Mouse (Mus musculus) ES-CJ7 (cell line): ENCODE data around the gene Wdr20.

Source experiments
- DNase-seq: peaks from one replicate; pipeline ENCODE4 v3.0.0; 2011; ENCODE audit warnings: low read depth, low spot score

Wdr20 gene

DNA sequence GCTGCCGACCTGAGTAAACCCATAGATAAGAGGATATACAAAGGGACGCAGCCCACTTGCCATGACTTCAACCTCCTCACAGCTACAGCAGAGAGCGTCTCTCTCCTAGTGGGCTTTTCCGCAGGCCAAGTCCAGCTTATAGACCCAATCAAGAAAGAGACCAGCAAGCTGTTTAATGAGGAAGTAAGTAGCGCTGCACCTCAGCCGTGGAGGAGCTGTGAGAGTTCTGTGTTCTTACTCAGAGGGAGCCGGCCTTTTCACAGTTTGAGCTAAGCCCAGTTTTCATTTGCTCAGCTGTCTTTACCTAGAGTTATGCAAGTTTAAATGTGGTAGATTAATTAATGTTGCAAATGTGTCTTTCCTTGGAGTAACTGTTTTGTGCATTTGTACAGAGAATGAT, 41.6 kb downstream of the Wdr20 start:
- no peak for DNase-seq

DNA sequence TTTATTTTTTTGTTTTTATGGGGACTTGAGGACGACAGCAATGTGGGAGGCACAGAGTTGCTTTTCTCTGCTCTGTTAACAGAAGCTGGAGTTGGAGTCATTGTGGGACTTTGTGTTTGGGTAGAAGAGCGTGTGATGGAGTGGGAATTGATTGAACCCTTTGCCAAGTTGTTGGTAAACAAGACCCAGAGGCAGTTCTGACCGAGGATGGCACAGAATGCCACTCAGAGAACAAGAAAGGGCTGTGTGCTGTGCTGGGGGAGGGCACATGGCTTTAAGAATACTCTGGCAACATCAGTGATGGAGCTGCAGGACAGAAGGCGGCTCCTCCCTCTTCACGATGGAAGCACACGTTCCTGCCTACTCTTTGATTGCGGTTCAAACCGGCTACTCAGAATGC, 43.4 kb downstream of the Wdr20 start:
- DNase-seq, result no peak

DNA sequence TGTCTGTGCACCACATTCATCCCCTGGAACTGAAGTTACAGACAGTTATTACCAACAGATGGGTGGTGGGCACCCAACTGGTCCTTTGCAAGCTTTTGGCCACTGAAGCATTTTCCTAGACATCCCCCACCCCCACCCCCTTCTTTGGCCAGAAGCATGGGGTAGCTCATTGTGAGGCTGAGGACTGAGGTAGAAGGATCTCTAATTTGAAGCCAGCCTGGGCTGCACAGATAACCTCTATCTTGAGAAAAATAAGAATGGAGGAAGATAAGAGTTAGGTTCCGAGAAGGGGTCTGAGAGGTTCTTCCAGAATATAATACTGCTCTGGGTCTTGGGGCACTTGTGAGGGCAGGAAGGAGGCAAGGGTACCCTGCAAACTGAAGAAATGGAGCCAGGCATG, 44.5 kb downstream of the Wdr20 start:
- DNase-seq, result no peak

DNA sequence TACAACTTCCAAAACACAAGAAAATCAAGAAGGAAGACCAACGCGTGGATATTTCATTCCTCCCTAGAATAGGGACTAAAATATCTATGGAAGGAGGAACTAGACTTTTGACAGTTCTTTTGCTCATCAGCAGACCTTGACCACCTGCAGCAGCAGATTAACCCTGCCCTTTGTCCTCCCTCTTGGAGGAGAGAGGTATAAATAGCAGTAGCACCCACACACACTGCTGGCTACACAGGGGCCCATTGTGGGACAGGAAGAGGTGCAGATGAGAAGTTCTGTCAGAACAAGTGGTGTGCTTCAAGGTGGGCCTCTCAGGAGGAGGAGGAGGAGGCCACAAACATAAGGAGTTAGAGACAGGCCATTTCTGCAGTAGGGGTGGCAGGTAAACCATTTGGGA, 46.5 kb downstream of the Wdr20 start:
- DNase-seq, result no peak

DNA sequence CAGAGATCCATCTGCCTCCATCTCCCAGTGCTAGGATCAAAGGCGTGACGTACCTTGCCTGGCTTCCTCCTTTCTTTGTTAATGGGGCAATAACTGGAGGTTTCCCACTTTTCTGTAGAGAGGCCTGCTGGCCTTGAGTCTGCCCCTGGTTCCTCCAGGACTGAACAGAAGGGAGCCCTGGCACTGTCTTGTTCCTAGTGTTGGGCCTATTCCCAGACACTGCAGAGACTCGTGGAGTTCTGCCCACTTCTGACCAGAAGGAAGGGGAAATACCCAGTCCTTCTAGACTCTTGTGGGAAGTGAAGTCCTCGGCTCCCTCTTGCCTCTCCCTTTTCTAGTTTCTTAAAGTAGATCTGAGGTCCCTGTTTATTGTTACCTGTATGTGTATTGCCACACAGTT, 48.5 kb downstream of the Wdr20 start:
- DNase-seq, result no peak

DNA sequence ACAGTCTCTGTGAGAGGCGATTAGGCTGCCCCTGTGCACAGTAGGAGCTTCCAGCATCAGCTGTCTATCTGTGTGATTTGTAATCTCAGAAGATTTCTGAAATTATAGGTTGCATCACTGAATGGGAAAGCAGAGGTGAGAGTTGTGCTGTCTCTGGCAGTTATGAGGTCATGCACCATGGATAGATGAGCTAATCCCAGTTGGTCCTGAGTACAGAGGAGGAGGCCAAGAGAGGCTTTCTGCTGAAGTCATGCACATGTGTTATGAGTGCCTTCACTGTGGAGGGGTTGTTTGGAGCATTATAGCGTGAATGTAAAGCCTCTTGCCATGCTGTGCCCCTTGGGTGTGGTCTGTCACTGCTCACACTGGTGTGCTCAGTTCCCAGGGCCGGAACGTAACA, 52.8 kb downstream of the Wdr20 start:
- DNase-seq, result no peak

DNA sequence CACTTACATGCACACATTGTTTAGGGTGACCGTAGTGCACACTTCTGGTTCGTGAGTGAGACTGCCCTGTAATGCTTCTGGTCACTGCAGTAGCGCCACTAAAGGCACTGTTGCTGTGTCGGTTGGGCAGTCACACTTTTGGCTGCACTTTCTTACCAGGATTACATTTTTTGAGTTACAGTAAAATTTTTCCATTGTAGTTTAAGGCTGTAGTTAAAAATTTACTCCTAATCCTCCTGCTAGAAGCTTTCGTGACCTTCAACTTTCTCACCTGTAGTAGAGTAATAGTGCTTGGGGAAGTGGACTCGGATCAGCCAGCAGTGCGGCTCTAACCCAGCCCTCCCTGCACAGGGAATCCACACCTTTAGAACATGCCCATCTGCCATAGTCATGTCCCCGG, 53.3 kb downstream of the Wdr20 start:
- no peak for DNase-seq

DNA sequence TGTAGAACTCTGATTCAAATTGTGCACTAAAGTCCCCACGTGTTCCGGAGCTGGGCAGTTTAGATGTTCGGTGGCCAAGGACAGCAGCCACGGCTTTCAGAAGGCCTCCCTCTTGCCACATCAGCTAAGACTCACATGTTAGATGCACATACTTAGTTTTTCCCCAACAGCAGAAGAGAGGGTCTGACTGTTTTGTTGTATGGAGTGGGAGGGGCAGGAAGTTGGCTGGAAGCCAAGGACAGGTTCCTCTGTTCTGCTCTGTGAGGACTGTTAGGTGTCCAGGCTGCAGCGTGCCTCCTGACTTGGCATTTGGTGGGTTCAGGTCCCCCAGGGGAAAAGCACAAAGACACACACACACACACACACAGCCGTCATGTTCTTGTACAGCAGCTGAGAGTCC, 57.3 kb downstream of the Wdr20 start:
- no peak for DNase-seq

DNA sequence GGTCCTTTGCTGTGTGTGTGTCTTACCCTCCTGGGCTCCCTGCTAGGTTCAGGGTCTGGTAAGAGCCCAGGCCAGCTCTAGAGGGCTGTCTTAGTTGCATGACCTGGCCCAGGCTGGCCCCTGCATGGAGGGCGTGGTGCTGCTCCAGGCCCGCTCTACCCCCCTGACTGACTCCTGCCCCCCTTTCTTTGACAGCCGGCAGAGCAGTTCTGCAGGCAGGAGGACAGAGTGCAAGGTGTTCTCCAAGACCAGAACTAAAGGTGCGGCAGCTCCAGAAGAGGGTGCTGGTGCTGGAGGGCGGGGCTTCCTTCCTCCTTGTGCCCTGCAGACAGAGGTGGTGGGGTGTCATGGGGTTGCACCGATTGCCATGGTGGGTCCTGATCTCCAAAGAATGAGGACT, 59.0 kb downstream of the Wdr20 start:
- DNase-seq, result no peak

DNA sequence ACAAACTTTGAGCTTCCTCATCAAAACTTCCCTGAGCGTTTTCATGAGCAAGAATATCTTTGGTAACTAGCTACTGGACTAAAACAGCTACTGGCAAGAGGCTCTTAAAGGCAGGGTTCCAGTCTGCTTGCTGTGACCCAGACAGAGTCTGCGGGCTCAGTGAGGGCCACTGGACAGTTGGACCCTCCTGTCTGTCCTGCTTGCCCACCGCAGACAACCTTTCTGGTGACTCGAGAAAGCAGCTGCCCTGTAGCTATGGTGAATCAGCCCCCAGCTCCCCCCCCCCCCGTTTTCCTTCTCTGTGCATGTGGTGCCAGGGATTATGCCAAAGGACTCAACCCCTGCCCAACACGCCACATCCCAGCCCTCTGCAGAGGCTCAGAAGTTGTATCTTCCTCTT, 59.5 kb downstream of the Wdr20 start:
- no peak for DNase-seq

DNA sequence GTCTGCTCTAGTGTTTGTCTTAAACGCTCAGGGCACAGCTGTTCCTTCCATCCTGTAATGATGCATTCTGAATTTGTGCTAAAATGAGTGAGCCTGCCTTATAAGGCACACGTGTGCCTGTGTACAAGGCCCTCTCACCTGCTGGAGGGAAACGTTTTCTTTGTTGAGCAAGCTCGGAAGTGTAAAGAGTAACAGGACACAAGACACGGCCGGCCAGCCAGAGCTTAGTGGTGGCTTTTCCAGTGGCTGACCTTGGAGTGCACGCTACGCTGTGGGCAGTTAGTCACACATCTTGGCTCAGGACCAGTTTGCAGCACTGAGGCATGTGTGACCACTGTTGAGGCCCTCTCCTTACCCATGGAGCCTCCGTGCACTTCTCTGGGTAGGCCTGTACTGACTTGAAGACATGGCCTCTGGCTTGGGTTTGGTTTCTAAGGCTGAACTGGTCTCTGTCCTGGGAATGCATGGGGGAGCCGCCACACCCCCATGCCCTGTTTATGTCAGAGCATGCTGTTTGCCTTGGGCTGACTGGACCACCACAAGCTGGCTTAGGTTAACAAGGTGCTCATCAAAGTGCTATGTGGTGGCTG, 60.2 kb downstream of the Wdr20 start:
- no peak for DNase-seq

DNA sequence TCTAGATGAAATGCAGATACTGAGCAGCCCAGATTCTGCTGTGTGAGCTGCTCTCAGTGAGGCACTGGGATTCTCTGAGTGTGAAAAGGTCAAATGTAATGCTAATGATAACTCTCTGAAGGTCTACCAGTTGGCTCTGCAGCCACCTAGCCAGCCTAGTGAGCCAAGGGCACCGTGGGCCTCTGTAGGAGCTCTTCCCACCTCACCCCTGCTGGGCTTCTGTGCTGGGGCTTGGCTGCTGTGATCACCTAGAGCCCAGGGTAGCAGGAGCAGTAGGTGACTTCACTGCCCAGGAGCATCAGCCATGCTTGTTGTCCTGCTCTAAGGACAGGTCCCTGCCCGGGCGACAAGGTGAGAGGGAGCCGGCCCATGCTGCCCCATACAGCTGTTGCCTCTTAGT, 61.5 kb downstream of the Wdr20 start:
- DNase-seq, result no peak

DNA sequence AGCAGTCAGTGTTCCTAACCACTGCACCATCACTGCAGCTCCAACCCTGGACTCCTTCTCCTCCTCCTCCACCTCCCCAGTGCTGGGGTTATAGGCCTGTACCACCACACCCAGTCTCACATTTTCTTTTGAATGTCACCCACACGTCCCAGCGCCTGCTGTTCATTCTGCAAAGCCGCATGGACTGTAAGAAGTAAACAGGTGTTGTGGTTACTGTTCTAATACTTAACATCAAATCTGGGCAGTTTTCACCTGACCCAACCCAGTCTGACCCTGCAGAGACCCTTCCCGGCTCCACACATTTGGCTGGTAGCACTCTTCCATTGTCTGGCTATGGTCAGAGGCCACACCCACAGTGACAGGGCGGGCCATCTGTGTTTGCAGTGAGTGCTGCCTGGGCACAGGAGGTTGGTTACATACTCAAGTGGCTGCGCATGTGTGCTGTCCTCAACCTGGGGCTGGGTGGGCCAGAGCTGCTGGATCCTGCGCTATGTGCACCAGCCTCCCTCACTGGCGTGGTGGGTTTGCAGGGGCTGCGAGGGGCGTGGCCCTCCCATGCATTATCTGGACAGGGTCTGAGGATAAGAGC, 64.2 kb downstream of the Wdr20 start:
- DNase-seq, result peak; percentile 63

DNA sequence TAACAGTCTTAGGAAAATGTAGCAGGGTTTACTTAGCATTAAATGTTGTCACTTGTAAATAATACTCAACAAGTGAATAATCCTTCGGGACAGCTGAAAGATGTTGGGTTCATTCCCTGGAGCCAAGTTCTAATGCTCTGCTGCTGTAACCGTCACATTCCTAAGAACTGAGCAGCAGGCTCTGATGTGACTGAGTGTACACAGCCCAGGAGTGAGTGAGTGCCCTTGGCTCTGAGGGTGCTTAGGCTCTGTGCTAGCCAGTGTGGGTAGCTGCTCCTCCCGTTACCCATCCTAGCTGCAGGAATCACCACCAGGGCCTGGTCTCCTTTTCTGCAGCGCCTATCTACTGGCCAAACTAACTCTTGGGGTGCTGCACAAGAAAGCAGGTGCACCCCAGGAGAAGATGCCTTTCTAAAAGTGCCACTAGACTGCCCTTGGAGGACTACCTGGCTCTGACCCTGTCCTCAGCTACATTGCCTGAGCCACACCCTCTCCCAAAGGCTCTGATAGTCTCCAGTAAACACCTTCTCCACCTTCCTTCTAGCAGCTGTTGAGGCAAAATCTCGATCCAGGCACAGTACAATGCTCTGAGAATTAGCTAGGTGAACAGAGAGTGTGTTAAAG, 65.0 kb downstream of the Wdr20 start:
- DNase-seq, result no peak

DNA sequence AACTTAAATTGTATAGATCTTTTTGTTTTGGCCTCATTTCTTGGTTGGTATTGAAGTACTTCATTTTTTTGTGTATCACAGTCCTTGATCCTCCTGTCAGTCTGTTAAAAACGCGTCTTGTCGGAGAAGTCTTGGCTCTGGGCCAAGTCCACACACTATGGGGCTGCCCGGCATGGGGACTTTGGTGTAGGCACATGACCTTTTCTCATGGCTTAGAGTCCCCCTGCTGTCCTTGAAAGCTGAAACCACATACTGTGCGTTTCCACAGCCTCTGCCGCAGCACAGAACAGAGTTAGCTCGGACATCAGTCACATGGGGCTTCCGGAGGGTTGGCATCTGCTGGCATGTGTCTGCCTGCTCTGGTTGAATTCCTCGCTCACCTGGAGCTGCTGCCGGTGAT, 66.5 kb downstream of the Wdr20 start:
- DNase-seq, result peak; percentile 31

DNA sequence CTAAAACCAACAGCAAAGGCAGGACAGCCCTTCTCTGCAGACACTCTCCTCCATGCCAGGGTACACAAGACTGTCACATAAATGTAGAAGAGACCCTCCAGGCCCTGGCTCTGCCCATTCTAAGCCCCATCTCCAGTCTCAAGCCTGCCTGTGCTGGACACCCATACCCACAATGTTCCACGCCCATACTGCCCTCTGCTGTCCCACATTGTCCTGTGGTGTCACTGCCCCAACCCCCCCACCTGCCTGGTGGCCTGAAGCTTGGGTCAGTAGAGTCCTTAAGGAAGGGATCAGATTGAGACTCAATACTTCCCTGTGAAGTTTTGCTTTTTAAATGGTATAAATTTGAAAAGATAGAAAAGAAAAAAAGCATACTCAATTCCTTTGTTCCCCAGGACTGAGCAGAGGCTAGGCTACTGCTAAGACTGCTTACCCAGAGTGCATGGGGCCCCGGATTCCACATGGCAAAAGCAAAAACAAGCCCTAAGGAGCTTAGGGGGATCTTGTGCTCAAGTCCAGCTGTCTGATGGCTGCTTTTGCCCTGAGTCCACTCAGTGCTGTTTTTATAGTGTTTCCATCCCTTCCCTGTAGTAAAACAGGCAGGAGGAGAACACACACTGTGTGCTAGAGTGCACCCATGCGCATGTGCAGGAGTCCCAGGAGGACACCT, 68.7 kb downstream of the Wdr20 start:
- DNase-seq, result no peak

DNA sequence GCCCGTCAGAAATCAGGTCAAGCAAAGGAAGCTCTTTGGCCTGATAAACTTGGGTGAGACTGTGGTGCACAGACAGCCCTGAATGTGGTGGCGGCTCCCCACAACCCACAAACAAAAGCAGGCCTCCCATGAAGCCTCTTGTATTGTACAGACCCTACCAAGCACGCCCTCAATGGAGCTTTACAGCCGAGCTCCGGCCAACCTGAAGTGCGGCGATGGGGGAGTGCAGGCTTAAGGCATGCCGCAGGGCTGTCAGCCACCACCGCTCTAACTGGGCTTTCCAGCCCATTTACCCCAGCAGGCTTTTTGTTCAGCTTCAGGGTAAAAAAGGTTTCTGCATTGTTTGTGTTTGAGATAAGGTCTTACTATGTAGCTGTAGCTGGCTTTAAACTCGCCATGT, 70.7 kb downstream of the Wdr20 start:
- no peak for DNase-seq

DNA sequence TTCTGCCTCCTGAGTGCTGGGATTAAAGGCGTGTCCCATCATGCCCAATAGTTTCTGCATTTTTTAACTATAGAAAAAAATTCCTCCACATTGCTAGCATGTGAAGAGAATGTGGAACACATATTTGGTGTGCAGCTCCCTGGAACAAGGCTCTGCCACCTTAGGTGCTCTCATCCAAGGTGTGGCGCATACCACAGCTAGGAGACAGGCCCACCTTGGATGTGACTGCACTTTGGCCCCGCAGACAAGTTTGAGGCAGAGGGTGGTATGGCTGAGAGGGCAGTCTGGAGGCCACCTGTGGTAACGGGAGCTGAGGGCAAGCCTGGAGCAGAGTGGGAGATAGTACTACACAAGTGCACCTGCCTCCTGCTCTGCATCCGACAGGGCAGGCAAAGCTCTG, 71.1 kb downstream of the Wdr20 start:
- no peak for DNase-seq

DNA sequence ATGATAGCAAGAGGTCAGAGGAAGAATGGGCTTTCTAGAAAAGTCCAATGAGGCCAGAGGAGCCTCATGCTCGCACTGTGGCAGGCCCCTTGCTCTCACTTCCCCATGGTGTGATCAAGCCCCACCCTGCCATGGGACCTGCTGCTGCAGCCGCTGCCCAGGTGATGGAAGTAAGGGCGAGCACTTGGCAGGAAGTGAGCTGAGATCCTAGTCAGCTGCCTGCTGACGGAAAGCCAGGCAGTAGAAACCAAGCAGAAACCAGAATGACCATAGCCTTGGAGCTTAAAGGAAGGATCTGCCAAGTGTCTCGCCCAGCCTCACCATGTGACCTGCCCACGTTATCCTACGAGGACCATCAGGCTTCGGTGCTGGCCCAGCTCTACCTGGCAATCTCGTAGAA, 75.4 kb downstream of the Wdr20 start:
- DNase-seq, result no peak

DNA sequence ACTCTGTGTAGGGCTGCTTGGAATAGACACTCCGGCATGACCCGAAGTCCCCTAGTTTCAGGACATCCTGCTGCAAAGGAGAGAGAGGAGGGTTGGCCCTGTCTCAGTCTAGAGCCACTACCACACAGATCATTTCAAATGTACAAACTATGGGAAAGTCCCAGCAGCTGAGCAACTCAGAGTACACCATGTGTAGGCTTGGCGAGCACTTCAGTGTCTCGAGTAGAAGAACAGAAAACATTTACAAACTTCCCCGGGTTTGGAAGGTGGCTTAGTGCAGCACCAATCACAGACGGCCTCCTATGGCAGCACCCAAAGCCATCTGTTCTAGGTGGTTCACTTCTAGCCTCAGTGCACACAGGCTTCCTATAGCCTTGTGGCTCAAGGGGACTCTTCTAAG, 75.9 kb downstream of the Wdr20 start:
- DNase-seq, result no peak

DNA sequence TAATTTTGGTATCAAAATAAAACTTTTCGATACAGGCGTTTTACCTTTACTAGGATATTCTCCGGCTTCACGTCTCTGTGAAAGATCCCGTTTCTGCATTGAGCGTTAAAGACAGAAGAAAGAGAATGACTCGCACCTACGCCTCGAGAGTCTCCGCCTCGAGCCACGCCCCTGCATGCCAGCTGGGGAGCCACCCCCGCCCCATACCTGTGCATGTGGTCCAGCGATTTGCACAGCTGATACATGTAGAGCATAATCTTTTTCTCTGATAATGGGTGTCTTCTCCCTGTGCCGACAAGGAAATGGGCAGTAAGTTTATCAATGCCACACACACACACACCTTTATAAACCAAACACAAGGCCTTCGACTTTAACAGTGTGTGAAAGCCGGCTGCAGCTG, 77.2 kb downstream of the Wdr20 start:
- DNase-seq, result no peak

DNA sequence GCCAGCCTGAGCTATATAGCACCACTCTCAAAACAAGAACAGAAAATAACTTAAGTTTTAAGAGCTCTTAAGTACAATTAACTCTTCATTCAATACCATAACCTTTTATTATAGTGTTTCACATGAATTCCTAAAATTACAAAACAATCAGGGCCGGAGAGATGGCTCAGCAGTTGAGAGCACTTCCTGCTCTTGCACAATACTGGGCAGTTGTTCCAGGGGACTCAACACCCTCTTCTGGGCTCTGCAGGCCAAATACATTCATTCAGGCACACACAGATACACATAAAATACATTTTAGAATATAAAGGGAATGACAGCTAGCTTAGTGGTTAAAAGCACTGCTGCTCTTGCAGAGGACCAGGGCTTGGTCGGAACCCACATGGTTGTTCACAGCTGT, 79.1 kb downstream of the Wdr20 start:
- DNase-seq, result no peak

DNA sequence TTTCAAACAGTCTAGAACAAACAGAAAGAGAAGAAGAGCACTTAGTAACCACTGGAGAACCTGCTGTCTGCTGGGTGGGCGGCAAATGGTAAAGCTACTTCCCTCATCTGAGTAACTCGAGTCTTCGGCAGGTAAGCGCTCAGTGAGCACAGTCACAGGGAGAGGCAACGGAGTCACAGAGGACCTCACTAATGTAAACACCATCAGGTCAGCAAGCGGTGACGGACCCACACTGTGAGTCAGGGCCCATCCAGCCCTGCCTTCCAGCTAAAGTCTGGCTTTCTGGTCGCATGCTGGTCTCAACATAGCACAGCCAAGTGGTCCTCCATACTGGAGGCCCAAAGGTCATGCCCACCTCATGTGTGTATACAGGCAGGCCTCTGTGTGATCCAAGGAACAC, 81.6 kb downstream of the Wdr20 start:
- no peak for DNase-seq
